Mouse (Mus musculus) naive thymus-derived CD4-positive, alpha-beta T cell, adult 5 months (primary cell): ENCODE measurements around the gene Dkk1. TPM values are rescaled to one million over a fixed set of nuclear protein-coding genes. Genes with fewer than 3 reads are reported as not detected.

Experiments used
- polyA plus RNA-seq: library from polyadenylated mRNA; unstranded; fragments of 100-300 nt; shearing (Covaris generic); gene quantifications from one replicate; pipeline ENCODE4 v1.2.1, GENCODE M21; 2017

The Dkk1 gene
- not detected for polyA plus RNA-seq

DNA sequence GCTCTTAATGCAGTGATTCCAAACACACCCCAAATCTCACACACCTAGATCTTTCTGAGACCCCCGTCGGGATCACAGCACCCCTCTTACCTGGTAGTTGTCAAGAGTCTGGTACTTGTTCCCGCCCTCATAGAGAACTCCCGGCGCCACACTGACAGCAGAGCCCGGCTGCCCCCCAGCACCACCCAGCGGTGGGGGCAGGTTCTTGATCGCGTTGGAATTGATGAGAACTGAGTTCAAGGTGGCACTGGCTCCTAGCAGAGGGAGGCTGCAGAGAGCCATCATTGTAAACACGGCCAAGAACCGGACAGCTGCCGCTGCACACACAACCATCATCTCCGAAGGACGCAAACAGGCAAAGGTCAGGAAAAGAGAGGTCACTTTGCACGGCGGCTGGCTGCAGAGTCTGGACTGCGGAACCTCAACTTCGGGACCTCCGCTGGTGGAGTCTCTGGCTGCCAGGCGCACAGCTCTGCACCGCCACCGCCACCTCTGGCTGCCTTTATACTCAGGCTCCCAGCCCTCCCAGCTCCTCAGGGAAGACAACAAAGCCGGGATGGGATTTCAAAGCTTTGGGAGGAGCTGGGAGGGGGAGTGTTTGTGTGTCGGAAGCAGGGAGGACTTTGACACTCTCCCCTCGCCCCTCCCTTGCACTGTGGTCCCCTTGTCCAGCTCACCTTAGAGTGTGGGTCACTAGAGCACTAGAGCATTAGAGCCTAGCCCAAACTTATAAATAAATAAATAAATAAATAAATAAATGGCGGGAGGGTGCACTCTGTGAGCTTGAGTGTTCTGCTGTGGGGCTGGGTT, at the start of gene Dkk1:
Gene Dkk1 (minus strand): TSS at position 622 of the 810 bp plus-strand sequence.

